Mouse (Mus musculus) naive thymus-derived CD4-positive, alpha-beta T cell, adult 2 months (primary cell): Measurements from ENCODE around the gene Tmem229b.
"Not testable (repeated sequence)": the region's sequence is repeated elsewhere in the genome, so short reads cannot be mapped to it uniquely, and the experiment has no call there.

Experiments used
- DNase-seq: peaks from one replicate; pipeline ENCODE4 v3.0.0-alpha.2; 2011; ENCODE audit warnings: low read depth

Gene Tmem229b

DNA sequence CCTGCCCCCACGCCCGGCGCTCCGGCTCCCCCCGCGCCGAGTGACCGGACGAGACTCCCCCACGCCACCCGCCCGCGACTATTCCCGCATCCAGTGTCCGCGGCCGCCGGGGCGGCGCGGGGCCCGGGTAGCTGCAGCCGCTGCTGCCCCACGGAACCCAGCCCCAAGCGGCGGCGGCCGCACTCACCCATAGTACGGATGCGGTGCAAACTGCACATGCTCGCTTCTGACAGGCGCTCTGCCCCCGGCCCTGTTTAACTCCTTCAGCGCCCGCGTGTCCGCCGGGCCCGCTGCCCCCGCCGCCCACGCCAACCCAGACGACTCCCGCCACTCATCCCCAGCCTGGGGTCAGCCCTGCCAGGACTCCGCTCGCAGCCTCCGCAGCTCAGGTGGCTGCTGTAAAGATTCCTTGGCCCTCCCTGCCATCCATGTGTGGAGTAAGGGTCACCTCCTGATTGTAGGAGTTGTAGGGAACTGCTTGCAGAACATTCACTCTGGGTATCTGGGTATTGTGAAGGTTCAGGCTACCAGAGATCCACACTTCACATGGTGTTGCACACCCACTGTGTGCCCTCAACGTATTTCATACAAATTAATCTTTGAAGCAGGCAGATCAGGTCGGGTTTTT lies at the start of gene Tmem229b:
Gene Tmem229b, minus strand, starts transcription at position 502 of the 628 bp plus-strand sequence.
- peak; percentile 64 for DNase-seq

DNA sequence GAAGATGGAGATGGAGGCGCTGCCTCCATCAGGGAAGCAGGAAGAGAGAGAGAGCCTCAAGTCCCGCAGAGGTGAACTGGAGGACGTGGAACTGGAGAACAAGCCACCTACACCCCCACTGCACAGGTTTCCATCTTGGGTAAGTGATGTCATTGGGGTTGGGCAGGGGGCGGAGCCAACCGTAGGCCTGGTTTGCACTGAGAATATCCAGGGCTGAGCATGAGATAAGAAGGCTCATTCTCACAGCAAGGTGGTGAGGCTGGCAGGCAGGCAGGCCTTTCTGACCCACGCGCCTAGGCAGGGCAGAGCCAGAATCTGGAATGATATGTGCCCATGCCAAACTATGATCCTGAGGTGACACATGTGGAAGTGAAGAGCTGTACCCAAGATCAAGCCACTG lies 47.8 kb upstream of the Tmem229b start:
- no peak for DNase-seq

DNA sequence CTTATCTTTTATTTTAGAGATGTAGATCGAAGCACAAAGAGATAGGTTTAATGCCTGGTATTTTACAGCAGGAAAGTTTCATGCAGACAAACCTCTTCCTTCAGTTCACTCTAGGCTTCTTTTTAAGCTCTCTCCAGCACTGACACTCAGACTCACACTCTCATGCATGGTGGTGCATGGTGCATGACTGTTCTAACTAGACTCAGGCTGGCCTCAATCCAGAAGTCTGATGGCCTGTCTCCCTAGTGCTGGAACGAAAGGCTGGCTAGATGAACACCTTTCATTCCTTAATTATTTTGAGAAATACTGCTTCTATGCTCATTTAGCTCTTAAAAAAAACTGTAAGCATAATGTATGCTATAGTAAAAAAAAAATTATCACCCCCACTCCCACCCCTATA lies 44.6 kb upstream of the Tmem229b start:
- no peak for DNase-seq

DNA sequence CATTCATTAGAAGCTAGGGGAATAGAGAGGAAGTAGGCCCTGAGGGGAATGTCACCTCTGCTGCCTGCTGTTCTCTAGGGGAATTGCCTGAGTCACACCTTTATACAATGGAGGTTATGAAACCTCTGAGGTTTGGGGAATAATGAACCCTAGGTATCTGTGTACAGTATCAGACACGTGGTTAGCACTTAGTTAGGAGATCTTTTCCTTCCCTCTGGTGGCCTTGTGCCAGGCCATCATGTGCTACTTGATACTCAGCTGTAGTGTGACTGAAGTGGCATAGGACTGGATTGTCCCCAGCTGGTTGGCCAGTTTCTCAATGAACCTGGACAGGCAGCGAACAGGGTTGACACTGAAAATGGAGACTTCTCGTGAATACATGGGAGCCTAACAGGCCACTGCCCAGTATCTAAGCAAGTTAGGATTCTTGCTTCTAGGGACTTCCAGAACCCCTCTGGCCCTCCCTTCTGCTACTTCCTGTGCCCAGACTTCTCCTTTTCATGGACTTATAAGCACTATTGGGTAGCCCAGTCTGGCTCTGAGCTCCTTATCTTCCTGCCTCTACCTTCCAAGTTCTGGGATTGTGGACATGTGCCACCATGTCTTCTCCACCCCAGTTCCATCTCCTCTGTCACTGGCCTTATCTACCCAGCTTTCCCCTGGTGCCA lies 43.3 kb upstream of the Tmem229b start:
- no peak for DNase-seq

DNA sequence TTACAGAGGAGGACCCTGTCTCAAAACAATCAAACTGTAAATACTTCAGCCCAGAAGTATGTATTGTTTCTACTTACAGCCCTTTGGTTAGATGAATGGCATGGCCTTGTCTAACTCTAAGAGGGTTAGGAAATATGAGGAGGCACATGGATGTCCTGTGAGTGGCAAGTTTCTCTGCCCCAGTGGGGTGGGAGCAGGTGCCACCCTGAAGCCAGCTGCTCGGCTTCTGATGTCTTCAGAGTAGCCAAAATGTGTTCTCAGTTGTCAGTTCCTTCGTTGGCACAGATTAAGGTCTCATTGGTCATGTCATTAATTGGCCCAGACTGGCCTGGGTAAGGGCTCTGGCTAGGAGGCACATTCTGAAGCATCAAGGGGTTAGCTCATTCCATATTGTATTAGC lies 42.4 kb upstream of the Tmem229b start:
- no peak for DNase-seq

DNA sequence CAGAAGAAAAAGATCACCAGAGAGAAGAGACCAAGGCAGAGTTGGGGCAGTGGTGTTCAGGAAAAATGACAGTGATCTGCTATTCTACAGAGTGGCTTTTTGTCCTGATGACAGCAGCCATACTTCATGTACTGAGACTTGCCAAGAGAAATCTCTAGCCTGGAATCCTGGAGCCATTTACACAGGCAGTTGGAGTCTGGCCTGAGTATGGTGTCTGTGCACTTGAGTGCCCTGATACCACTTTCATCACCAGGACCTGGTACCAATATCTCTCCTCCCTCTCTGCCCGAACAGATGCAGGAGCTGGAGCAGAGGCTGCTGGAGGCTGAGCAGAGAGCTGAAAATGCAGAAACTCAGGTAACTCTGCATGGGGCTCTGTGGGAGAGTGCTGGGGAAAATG lies 41.5 kb upstream of the Tmem229b start:
- DNase-seq, result no peak

DNA sequence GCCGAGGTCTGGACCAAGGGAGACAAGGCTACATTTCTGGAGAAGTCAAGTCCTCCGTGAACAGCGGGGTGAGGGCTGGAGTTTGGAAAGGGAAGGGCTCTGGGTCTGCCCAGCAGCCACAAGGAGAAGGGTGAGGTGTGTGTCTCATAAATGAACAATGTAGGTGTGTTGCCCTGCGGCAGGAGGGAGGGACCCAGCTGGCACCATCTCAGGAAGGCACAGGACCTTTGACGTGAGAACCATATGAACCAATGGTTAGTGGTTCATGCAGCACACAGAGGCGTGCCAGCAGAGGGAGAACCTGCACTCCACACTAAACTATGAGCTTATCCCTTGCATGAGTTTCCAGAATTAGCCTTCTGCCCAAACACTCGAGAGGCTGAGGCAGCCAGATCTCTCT lies 39.8 kb upstream of the Tmem229b start:
- DNase-seq, result no peak

DNA sequence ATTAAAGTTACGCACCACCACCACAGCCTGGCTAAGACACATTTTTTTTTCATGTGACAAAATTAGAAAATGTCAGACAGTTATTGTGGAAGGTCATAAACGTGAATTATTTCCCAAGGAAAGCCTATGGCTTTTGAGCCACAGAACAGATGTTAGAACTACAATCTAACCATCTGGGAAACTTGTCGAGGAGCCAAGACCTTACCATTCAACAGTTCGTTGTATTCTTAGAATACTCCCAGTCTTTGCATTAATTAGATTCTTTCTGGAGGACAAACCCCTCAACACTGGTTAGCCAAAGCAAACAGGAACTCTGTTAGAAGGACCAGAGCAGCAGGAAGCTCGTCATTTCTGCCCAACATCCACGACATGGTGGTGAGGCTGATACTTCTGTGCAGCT lies 38.7 kb upstream of the Tmem229b start:
- no peak for DNase-seq

DNA sequence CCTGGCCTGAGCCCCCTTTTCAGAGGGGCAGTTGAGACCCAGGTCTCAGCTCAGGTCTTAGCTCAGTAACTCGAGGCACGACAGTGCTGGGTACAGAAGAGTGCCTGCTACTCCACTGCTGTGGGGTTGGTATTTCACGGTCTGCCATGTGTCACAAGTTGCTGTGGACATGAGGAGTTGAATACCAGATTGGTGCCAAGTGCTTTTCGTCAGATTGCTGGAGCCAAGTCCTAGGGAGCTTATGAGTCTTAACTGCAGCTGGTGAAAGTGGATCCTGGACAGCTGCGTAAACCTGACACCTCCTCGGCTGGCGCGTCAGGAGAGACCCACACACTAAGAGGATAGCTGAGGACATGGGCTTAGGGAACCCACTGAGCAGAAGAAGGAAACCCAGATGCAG lies 37.2 kb upstream of the Tmem229b start:
- DNase-seq, result no peak

DNA sequence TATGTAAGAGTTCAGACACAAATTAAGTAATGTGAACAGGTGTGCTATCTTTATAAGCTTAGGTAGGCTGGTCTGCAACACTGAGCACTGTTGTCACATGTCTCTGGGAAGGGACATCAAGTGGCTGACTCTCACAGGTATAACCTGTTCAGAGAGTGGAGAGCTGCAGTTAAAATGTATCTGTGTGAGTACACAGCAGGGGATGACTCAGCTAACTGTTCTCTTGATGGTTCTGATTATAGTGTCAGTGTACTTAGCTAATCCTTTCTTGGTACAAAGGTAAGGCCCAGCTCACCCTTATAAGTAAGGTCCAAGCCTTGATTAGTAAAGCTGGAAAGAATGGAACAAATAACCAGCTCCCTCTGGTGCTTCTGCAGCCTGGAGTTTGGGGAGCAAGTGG lies 34.0 kb upstream of the Tmem229b start:
- DNase-seq, result no peak

DNA sequence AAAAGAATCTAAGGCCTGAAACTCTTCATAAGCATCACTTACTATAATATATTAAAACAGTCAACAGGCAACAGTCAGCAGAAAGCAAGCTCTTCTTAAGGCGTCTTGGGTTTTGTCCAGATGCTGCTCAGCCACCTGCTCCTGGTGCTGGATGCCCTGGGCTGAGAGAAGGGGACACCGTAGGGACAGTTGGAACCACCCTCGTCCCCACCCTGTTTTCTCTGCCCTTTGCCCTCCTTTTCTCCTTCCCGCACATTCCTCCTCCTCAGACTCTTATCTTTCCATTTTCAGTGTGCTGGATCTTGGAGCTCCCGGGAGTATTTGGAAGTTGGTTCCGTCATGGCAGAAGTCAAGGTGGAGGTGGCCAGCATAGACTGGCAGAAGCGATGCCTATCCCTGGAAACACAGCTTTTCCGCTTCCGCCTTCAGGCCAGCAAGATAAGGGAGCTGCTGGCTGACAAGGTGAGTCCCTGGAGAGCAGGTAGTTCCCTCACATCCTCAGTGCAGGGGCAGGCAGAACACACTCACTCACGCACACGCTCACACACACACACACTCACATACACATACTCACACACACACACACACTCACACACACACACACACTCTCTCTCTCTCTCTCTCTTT lies 32.9 kb upstream of the Tmem229b start:
- DNase-seq, result no peak

DNA sequence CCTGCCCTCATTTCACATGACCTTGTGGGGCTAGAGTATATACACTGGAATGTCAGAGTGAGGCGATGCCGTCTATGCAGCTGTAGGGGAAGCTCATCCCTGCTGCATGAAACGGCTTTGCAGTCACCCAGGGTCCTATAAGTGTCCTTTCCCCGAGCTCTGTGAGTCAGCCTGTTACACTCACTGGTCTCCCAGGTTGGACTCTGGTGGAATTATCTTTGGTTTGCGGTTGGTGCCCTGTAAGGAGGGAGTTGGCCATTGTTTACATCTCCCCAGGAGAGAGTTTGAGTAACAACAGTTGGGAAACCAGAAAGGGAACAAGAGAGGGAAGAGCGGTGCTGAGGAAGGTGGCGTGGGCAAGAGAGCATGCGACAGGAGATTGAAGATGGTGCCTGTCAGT lies 32.3 kb upstream of the Tmem229b start:
- no peak for DNase-seq

DNA sequence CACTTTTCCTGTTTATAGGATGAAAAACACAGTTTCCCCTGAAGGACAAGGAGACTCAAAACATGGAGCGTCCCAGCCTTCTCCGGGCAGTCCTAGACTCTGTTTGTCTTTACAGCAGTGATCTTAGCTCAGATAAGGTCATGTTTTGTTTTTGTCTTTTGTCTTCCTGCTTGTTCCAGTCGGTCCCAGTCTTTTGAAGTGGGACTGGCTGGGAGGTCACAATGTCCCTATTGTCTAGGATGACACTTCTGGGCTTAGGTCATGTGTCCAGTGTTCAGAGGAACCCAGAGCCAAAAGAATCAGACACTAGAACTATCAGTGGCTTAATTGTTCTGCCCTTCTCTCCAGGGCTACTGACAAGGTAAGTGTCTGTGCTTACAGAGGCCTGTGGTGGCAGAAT lies 27.9 kb upstream of the Tmem229b start:
- DNase-seq, result no peak

DNA sequence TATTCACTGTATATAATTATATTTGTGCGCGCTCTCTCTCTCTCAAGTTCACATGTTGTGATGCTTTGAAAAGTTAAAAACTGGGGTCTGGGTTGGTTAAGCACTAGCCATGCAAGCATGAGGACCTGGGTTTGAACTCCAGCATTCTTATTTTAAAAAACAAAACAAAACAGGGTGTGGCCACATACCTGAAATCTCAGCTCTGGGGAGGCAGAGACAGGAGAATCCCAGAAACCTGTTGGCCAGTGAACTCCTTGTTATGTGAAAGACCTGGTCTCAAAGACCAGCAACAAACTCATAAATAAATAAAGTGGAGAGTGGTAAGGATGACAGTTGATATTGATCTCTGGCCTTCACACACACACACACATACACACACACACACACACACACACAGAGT lies 26.9 kb upstream of the Tmem229b start:
- DNase-seq, result no peak

DNA sequence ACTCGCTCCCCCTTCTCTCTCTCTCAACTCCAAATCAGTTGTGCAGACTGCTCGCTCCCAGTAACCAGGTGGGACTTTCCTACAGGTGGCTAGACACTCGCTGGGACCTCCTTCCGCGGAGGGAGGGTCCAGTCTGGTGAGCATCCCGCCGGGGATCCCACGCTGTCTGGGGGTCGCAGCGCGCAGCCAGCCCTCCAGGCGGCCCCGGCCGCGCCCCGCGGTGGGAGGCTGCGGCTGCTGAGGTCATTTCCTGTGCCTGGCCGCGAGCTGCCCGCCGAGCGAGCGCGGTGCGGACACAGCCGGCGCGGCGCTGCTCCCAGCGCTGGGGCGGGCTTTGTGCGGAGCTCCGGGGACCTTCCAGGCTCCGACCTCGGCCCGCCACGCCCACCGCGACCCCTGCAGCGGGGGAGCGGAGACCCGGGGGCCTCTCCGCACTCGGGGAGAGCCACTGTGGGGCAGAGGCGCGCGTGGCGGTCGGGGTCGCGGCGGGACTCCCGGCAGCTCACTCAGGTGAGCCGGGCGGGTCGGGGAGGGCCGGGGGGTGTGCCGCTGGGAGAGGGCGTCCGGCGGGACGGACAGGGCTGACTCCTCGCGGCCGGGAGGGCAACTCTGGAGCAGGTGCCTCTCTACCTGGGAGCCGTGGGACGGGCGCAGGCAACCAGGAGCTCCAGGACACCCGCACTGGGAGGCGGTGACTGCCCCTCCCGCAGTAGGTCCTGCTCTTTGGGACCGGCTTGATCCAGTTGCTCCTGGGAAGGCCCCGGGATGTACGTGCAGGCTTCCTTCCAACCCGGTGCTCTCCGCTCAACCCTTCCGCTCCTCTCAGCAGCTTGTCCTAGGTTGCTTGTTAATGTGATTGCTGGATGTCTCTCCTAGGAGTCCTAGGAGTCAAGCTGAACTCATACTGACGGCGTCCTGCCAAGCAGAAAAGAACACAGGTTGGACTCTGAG lies 21.8 kb upstream of the Tmem229b start, which contains the start of gene Plekhh1:
Gene Plekhh1, plus strand, starts transcription at position 253 of the 951 bp plus-strand sequence.
- DNase-seq, result peak; percentile 47

DNA sequence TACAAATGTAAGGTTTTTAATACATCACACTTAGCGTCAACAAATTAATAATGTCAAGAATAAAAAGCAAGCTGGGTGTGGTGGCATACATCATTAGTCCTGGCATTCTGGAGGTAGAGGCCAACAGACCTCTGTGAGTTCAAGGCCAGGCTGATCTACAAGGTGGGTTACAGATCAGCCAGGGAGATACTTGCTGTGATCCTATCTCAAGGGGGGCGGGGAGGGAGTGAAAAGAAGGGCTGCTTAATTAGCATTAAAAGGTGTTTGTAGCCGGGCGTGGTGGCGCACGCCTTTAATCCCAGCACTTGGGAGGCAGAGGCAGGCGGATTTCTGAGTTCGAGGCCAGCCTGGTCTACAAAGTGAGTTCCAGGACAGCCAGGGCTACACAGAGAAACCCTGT lies 20.1 kb upstream of the Tmem229b start:
- DNase-seq, result not testable (repeated sequence)

DNA sequence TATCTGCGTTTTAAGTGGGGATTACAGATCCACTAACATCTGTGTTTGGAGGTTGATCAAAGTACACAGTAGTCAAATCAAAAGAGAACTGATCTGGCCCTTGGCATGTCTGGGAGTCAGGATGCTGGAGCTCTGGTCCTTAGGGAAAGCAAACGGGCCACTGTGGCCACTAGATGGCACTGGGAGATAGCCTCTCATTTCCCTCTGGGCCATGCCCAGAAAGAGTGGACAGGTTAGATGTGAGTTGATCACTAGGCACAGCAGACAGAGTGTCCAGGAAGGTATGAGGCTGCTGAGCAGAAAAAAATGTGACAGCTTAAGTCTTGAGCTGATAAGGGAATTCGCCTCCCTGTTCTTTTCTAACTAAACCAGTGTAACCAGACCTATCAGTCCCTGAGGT lies 15.5 kb upstream of the Tmem229b start:
- no peak for DNase-seq

DNA sequence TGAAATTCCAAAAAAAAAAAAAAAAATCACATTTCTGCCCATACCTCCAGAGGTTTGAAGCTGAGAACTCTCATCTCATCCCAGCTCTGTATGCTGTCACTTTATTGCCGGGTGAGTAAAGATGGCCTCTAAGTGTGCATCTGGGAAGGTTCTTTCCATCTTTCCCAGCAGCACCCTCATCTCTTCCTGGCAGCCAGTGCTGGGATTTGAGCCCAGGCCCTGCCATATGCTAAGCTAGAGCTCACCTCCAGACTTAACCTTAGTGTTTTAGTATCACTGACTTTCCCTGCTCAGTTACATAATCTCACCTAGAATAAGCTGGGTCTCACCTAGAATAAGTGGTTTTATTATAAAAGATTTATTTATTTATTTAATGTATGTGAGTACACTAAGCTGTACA lies 14.5 kb upstream of the Tmem229b start:
- no peak for DNase-seq

DNA sequence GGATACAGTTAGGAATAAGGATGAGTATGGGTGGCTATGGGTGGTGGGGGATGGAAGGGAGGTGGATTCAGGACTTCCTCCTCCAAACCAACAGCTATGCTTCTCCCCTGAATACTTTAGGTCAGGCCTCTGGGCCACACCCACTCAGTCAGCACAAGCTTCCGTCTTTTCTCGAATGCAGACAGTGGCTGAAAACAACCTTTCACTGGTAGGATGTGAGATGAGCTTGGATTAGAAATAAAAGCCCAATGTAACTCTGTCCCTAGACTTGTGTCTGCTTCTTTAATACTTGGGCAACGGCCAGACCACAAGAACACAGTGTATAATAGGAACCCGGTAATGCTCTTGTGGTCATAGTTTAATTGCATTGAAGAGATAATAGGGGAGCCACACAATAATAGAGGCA lies 10.6 kb upstream of the Tmem229b start:
- peak; percentile 43 for DNase-seq

DNA sequence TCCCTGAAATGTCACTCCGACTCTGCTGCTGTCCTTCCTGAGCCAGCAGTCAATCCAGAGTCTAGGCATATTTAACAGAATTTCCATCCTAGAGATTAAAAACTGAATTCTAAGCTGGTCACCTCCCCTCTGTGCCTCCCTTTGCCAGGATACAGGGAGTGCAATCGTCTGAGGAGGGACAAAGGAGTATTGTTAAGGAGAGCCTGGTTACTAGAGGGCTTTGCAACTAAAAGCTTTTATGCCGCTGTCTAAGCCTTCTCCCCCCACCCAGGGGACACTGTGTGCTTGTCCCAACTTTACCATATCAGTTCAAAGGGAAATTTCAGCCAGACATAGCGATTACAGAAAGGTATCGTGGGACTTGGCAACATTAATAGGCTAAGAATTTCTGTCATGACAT lies 8.7 kb upstream of the Tmem229b start:
- no peak for DNase-seq

DNA sequence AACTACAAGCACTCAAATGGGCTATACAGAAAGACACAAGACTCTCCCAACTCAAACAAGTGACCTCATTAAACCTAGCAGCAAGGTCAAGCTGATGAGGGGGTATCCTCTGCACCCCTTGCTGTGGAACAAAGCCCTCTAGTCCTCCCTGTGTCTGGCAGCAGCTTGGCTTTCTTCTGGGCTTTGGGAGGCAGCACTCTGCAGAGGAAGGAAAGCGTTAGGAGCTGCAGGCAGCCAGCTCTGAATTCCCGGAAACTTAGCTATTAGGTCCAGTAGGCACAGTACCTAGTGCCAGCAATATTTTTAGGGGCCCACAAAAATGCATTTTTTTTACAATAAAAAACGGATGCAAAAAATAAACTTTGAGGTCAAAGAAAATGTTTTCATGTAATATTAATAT lies 3.1 kb upstream of the Tmem229b start:
- DNase-seq, result no peak

DNA sequence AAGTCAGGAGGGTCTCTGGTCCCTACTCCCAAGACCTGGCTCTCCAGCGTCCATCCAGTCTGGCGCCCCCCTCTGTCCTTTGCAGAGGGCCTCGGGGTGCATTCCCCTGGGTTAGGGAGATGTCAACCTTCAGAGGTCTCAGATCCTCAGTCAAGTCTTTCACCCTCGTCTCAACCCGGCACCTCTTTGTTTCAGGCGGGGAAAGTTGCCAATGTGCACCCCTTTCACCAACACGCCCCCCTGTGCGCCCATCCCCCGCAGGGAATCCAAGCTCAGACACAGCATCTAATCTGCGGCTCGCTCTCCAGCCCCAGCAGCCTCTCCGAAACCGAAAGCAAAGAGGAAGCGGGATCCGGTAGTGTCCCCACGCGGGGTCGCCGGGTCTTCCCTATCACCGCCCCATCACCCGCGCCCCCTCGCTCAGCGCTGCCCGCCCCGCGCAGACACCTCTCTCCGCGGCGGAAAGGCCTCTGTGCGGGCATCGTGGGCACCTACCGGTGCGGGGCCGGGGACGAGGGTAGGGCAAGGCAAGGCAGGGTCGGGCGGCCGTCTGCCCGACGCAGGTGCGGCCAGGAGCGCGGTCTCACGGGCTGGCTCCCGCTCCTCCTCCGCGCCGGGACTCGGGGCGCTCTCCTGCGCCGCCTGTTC lies 825 bp downstream of the Tmem229b start:
- peak; percentile 75 for DNase-seq
